Mouse (Mus musculus): Measurements from ENCODE around the gene Evi2b.
A peak's percentile ranks its signal among the peaks of the same experiment; 100 is the strongest.

Gene Evi2b

GRCm38 (mm10) chr11:79521930-79522329 is 1.6 kb downstream of the Evi2b start:
- no peak for DNase-seq (ENCODE audit: low spot score)

GRCm38 (mm10) chr11:79520772-79521171 is 2.8 kb downstream of the Evi2b start:
- no peak for DNase-seq (ENCODE audit: low spot score)

GRCm38 (mm10) chr11:79519878-79520291 is 3.7 kb downstream of the Evi2b start:
- DNase-seq (ENCODE audit: low spot score): no peak

- DNase-seq (ENCODE audit: low spot score): no peak
These were observed 4.3 kb downstream of the Evi2b start for GRCm38 (mm10) chr11:79519299-79519698.

GRCm38 (mm10) chr11:79515798-79516197 is 7.8 kb downstream of the Evi2b start:
- DNase-seq (ENCODE audit: low spot score): no peak

- no peak for DNase-seq (ENCODE audit: low spot score)
These were observed 8.2 kb downstream of the Evi2b start for GRCm38 (mm10) chr11:79515331-79515730.

- DNase-seq (ENCODE audit: low spot score): no peak
These were observed 11.6 kb downstream of the Evi2b start for GRCm38 (mm10) chr11:79511970-79512369.

- no peak for DNase-seq (ENCODE audit: low spot score)
These were observed 19.1 kb downstream of the Evi2b start for GRCm38 (mm10) chr11:79504506-79504905.

GRCm38 (mm10) chr11:79503845-79504244 is 19.7 kb downstream of the Evi2b start, which contains the start of gene Omg:
TSS of gene Omg (minus strand) at chr11:79504084.
- DNase-seq (ENCODE audit: low spot score): no peak

GRCm38 (mm10) chr11:79502917-79503316 is 20.6 kb downstream of the Evi2b start:
- no peak for DNase-seq (ENCODE audit: low spot score)

- DNase-seq (ENCODE audit: low spot score): no peak
These were observed 28.4 kb downstream of the Evi2b start for GRCm38 (mm10) chr11:79494976-79495800.

- DNase-seq (ENCODE audit: low spot score): no peak
These were observed 38.8 kb downstream of the Evi2b start for GRCm38 (mm10) chr11:79484721-79485120.

- DNase-seq (ENCODE audit: low spot score): peak; percentile 57
These were observed 39.6 kb downstream of the Evi2b start for GRCm38 (mm10) chr11:79483876-79484528.

- DNase-seq (ENCODE audit: low spot score): no peak
These were observed 40.2 kb downstream of the Evi2b start for GRCm38 (mm10) chr11:79483392-79483791.

GRCm38 (mm10) chr11:79468097-79468496 is 55.5 kb downstream of the Evi2b start:
- DNase-seq (ENCODE audit: low spot score): no peak
